10 mouse cellular contexts compared by ENCODE assay signal in the genomic region with DNA sequence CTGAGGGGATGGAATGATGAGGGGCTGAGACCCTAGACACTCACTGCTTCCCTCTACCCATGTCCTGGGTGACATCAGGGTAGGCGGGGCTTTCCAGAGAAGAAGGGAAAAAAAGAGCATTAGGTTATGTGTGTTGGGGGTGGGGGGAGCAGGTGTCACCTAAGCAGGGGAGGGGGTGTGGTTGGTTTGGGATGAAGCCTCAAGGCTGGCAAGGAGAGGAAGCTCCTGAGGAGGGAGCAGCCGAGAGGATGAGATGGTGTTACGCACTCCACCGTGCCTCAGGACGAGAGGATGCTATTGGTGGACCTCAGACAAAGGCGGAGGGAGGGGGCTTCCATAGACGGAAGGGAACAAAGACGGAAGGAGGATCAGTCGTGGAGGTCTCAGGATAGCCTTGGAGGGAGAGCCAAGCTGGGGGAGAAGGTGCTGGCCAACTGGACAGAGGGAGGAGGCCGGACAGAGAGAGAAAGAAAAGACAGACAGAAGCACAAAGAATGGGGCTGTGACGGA. TPM values are rescaled to one million over a fixed set of nuclear protein-coding genes. Genes with fewer than 3 reads are reported as not detected.
DNase-seq lines count a peak whose midpoint lies in the region; ATAC-seq and TF ChIP-seq lines count a peak whose summit lies in the region.
"Had no signal": no experiment of that assay in that cellular context is flagged by ENCODE, and none has a peak within 500 bp of the region (broad histone marks: within the 10 kb centered on the region; RNA-seq: fewer than 3 reads in every experiment).

No protein-coding gene starts in this region.

- 10% methylated on average over 11 of the region's 11 CpGs for WGBS in forebrain, postnatal 0 days
- 6% methylated on average over 11 of the region's 11 CpGs for WGBS in midbrain, embryonic 14.5 days

- H3K36me3 ChIP-seq in forebrain, postnatal 0 days (ENCODE audit: insufficient read depth), result peaks cover 36% of the 10 kb centered on the region
- peaks cover 38% of the 10 kb centered on the region for H3K36me3 ChIP-seq in midbrain, embryonic 14.5 days (ENCODE audit: control insufficient read depth, insufficient read depth, low read length)
- H3K36me3 ChIP-seq: liver, embryonic 15.5 days had no signal

- H3K27ac ChIP-seq in forebrain, postnatal 0 days (ENCODE audit: low read depth, low read length), result peak overlapping the region; percentile 99
- H3K27ac ChIP-seq in midbrain, embryonic 14.5 days (replicated peaks; ENCODE audit: low read depth, low read length), result peak overlapping the region; percentile 99
- H3K27ac ChIP-seq: liver, embryonic 15.5 days had no signal

- H3K4me2 ChIP-seq in forebrain, postnatal 0 days (ENCODE audit: low read depth), result peak overlapping the region; percentile 89
- peak overlapping the region; percentile 96 for H3K4me2 ChIP-seq in midbrain, embryonic 14.5 days (ENCODE audit: low read length)
- H3K4me2 ChIP-seq: liver, embryonic 15.5 days had no signal

- no peaks in the 10 kb centered on the region for H3K9me3 ChIP-seq in forebrain, postnatal 0 days (ENCODE audit: low read length)
- no peaks in the 10 kb centered on the region for H3K9me3 ChIP-seq in midbrain, embryonic 14.5 days (ENCODE audit: control insufficient read depth, low read length)
- H3K9me3 ChIP-seq: liver, embryonic 15.5 days had no signal

- H3K4me3 ChIP-seq in forebrain, postnatal 0 days (ENCODE audit: low read depth, low read length), result peak overlapping the region; percentile 68
- H3K4me3 ChIP-seq in midbrain, embryonic 14.5 days (replicated peaks; ENCODE audit: low read depth, low read length), result peak overlapping the region; percentile 89
- H3K4me3 ChIP-seq: liver, embryonic 15.5 days had no signal

- H3K9ac ChIP-seq in forebrain, postnatal 0 days, result peak overlapping the region; percentile 99
- peak overlapping the region; percentile 99 for H3K9ac ChIP-seq in midbrain, embryonic 14.5 days (replicated peaks; ENCODE audit: low read length)
- H3K9ac ChIP-seq: liver, embryonic 15.5 days had no signal

- TF ChIP-seq CTCF in forebrain, postnatal 0 days (IDR thresholded peaks at IDR 0.05; ENCODE audit: low read depth), result peak; percentile 14; the same call in 1 of the 2 replicates

- H3K27me3 ChIP-seq in forebrain, postnatal 0 days (ENCODE audit: insufficient read depth, low read length), result no peaks in the 10 kb centered on the region
- no peaks in the 10 kb centered on the region for H3K27me3 ChIP-seq in midbrain, embryonic 14.5 days (ENCODE audit: control insufficient read depth, insufficient read depth, low read length)

- peak; percentile 62 for DNase-seq in cerebellum, adult 11-12 months
- peak; percentile 42 to 56 for DNase-seq in cerebellum, postnatal 25 days
- DNase-seq in forebrain, postnatal 0 days, result peak; percentile 92
- peak; percentile 93 for DNase-seq in midbrain, embryonic 14.5 days
- no peak for DNase-seq in lung, postnatal 14 days
- DNase-seq in frontal cortex, postnatal 14 days (ENCODE audit: low spot score in 2 of 2), result no peak
- DNase-seq in thymus, postnatal 14 days, result no peak
- DNase-seq: adrenal gland, postnatal 14 days had no signal

- no peak for ATAC-seq in cerebellum, adult (ENCODE audit: insufficient number of reproducible peaks, low FRiP score, low TSS enrichment)
- peak; percentile 83 for ATAC-seq in forebrain, postnatal 0 days
- peak; percentile 80 for ATAC-seq in midbrain, embryonic 14.5 days (ENCODE audit: low FRiP score, low TSS enrichment)

- H3K4me1 ChIP-seq in forebrain, postnatal 0 days (ENCODE audit: insufficient read depth), result peaks cover 44% of the 10 kb centered on the region
- H3K4me1 ChIP-seq in midbrain, embryonic 14.5 days (ENCODE audit: control insufficient read depth, insufficient read depth, low read length), result peaks cover 60% of the 10 kb centered on the region

RNA-seq across cellular contexts. Expression of a gene that starts 5.0 kb away (rescaled TPM):
- 309 and 328 TPM in 2 replicates for total RNA-seq in forebrain, postnatal 0 days (2014; rRNA removed)
- 85.3 and 112 TPM in 2 replicates for polyA plus RNA-seq in forebrain, postnatal 0 days (2015; fragmentation: Nextera tagmentation; extraction: Ambion mirVana)
- 241 and 259 TPM in 2 replicates for polyA plus RNA-seq in midbrain, embryonic 14.5 days (2014; fragmentation: Nextera tagmentation; extraction: Ambion mirVana)

RNA-seq across cellular contexts. Expression of a gene that starts 8.5 kb away (rescaled TPM):
- total RNA-seq in forebrain, postnatal 0 days (2014; rRNA removed), result 1,181 and 1,718 TPM in 2 replicates
- 681 and 897 TPM in 2 replicates for polyA plus RNA-seq in forebrain, postnatal 0 days (2015; fragmentation: Nextera tagmentation; extraction: Ambion mirVana)
- 622 and 707 TPM in 2 replicates for polyA plus RNA-seq in midbrain, embryonic 14.5 days (2014; fragmentation: Nextera tagmentation; extraction: Ambion mirVana)

RNA-seq across cellular contexts. Expression of a gene that starts 19.6 kb away (rescaled TPM):
- total RNA-seq in forebrain, postnatal 0 days (2014; rRNA removed), result 19.2 and 22.8 TPM in 2 replicates
- polyA plus RNA-seq in forebrain, postnatal 0 days (2015; fragmentation: Nextera tagmentation; extraction: Ambion mirVana), result 32.4 and 35.6 TPM in 2 replicates
- polyA plus RNA-seq in midbrain, embryonic 14.5 days (2014; fragmentation: Nextera tagmentation; extraction: Ambion mirVana), result 20.4 and 21.6 TPM in 2 replicates

RNA-seq across cellular contexts. Expression of a gene that starts 28.6 kb away (rescaled TPM):
- 3.4 and 3.8 TPM in 2 replicates for total RNA-seq in forebrain, postnatal 0 days (2014; rRNA removed)
- polyA plus RNA-seq in forebrain, postnatal 0 days (2015; fragmentation: Nextera tagmentation; extraction: Ambion mirVana), result 7.4 TPM in 2 replicates
- polyA plus RNA-seq in midbrain, embryonic 14.5 days (2014; fragmentation: Nextera tagmentation; extraction: Ambion mirVana), result 2.5 and 3.5 TPM in 2 replicates

RNA-seq across cellular contexts. Expression of a gene that starts 29.0 kb away (rescaled TPM):
- total RNA-seq in forebrain, postnatal 0 days (2014; rRNA removed), result 1.8 and 2.7 TPM in 2 replicates
- polyA plus RNA-seq in forebrain, postnatal 0 days (2015; fragmentation: Nextera tagmentation; extraction: Ambion mirVana), result 5.1 and 6.4 TPM in 2 replicates
- polyA plus RNA-seq in midbrain, embryonic 14.5 days (2014; fragmentation: Nextera tagmentation; extraction: Ambion mirVana), result 5.3 and 7.3 TPM in 2 replicates

Comparison
In these comparisons a context has a peak if more than half of its experiments do, and no peak if none do; other contexts are left out.
1. DNase-seq: peak in cerebellum, adult 11-12 months (single experiment), cerebellum, postnatal 25 days (2 of 2), forebrain, postnatal 0 days (single experiment) and midbrain, embryonic 14.5 days (single experiment); none in lung, postnatal 14 days (single experiment), frontal cortex, postnatal 14 days (0 of 2) and thymus, postnatal 14 days (single experiment).